Mouse (Mus musculus): ENCODE measurements around the gene Pccb. TPM values are rescaled to one million over a fixed set of nuclear protein-coding genes. Genes with fewer than 3 reads are reported as not detected.

Gene Pccb
- polyA plus RNA-seq, 3 experiments from 2014 or later, result 5.1 to 8.3 (median 8.1) TPM

- ATAC-seq, result no peak
These were observed 11.1 kb upstream of the Pccb start for GRCm38 (mm10) chr9:101045710-101046338.

GRCm38 (mm10) chr9:101042249-101042648 is 7.6 kb upstream of the Pccb start:
- ATAC-seq, result no peak

- ATAC-seq, result no peak
These were observed 6.8 kb upstream of the Pccb start for GRCm38 (mm10) chr9:101041508-101041907.

GRCm38 (mm10) chr9:101038634-101039033 is 3.9 kb upstream of the Pccb start:
- ATAC-seq, result no peak

GRCm38 (mm10) chr9:101037396-101037795 is 2.7 kb upstream of the Pccb start:
- ATAC-seq, result no peak

GRCm38 (mm10) chr9:101036876-101037275 is 2.2 kb upstream of the Pccb start:
- no peak for ATAC-seq

- ATAC-seq, result no peak
These were observed 1.3 kb upstream of the Pccb start for GRCm38 (mm10) chr9:101035836-101036596.

GRCm38 (mm10) chr9:101033761-101034447 is 794 bp downstream of the Pccb start:
- no peak for ATAC-seq

GRCm38 (mm10) chr9:101018768-101019167 is 15.9 kb downstream of the Pccb start:
- ATAC-seq, result no peak

GRCm38 (mm10) chr9:101017734-101018516 is 16.8 kb downstream of the Pccb start:
- no peak for ATAC-seq

GRCm38 (mm10) chr9:101015324-101015723 is 19.4 kb downstream of the Pccb start:
- no peak for ATAC-seq

GRCm38 (mm10) chr9:101012433-101012832 is 22.3 kb downstream of the Pccb start:
- ATAC-seq, result no peak

- ATAC-seq, result no peak
These were observed 28.8 kb downstream of the Pccb start for GRCm38 (mm10) chr9:101005866-101006265.

GRCm38 (mm10) chr9:101003302-101003701 is 31.4 kb downstream of the Pccb start:
- ATAC-seq, result no peak

- no peak for ATAC-seq
These were observed 31.9 kb downstream of the Pccb start for GRCm38 (mm10) chr9:101002841-101003240.

GRCm38 (mm10) chr9:101002053-101002452 is 32.6 kb downstream of the Pccb start:
- ATAC-seq, result no peak

- ATAC-seq, result no peak
These were observed 37.6 kb downstream of the Pccb start for GRCm38 (mm10) chr9:100997138-100997537.

GRCm38 (mm10) chr9:100993937-100994336 is 40.8 kb downstream of the Pccb start:
- ATAC-seq, result no peak

- ATAC-seq, result no peak
These were observed 42.5 kb downstream of the Pccb start for GRCm38 (mm10) chr9:100992191-100992590.

- no peak for ATAC-seq
These were observed 43.4 kb downstream of the Pccb start for GRCm38 (mm10) chr9:100991321-100991720.

GRCm38 (mm10) chr9:100990609-100991008 is 44.1 kb downstream of the Pccb start:
- no peak for ATAC-seq

GRCm38 (mm10) chr9:100987850-100988249 is 46.8 kb downstream of the Pccb start:
- no peak for ATAC-seq

GRCm38 (mm10) chr9:100987006-100987405 is 47.7 kb downstream of the Pccb start:
- ATAC-seq, result no peak

Data from inflammation-experienced regulatory T-cells, adult 6 months (primary cell).